Comparison of ENCODE assay signal across 9 mouse cellular contexts in the genomic region with DNA sequence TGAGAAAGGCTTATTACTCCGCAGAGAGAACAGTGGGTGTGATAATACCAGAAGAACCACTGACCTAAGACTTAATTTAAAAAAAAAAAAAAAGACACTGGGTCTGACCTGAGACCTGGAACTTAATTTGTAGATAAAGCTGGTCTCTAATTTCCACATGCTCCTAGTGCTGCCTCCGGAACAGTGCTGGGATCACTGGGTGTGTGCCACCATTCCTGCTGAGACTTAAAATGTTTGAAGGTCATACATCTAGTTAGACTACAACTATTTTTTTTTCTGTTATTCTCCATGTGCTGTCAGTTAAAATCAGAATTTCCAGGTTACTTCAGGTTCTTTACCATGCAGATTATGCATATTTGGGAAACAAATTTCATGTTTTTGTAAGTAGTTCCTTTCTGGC. TPM values are rescaled to one million over a fixed set of nuclear protein-coding genes. Genes with fewer than 3 reads are reported as not detected.
DNase-seq lines count a peak whose midpoint lies in the region; ATAC-seq and TF ChIP-seq lines count a peak whose summit lies in the region.
"Had no signal": no experiment of that assay in that cellular context is flagged by ENCODE, and none has a peak within 500 bp of the region (broad histone marks: within the 10 kb centered on the region; RNA-seq: fewer than 3 reads in every experiment).

No protein-coding gene starts in this region.

- no peak for TF ChIP-seq POLR2A in bone marrow, adult 2 months (IDR thresholded peaks at IDR 0.05; ENCODE audit: borderline replicate concordance, control insufficient read depth, low read depth, low read length)

- no peaks in the 10 kb centered on the region for H3K27me3 ChIP-seq in hindbrain, embryonic 11.5 days (ENCODE audit: control insufficient read depth, insufficient read depth, low read length)
- H3K27me3 ChIP-seq in midbrain, embryonic 11.5 days (ENCODE audit: control insufficient read depth, insufficient read depth, low read length) = no peaks in the 10 kb centered on the region

- no peaks in the 10 kb centered on the region for H3K36me3 ChIP-seq in hindbrain, embryonic 11.5 days (ENCODE audit: control insufficient read depth, insufficient read depth, low read length)
- no peaks in the 10 kb centered on the region; the same call in 1 of the 2 replicates for H3K36me3 ChIP-seq in midbrain, embryonic 11.5 days (ENCODE audit: control insufficient read depth, insufficient read depth, low read length)

- WGBS in bone marrow, adult 2 months = 45% methylated on average over 2 of the region's 2 CpGs
- WGBS in hindbrain, embryonic 11.5 days = 83% methylated on average over 2 of the region's 2 CpGs
- 69% methylated on average over 2 of the region's 2 CpGs for WGBS in midbrain, embryonic 11.5 days

- peak overlapping the region; percentile 39 for H3K4me2 ChIP-seq in hindbrain, embryonic 11.5 days (replicated peaks; ENCODE audit: low read depth, low read length)
- H3K4me2 ChIP-seq in midbrain, embryonic 11.5 days = peak overlapping the region; percentile 89

- H3K9me3 ChIP-seq in hindbrain, embryonic 11.5 days (ENCODE audit: control insufficient read depth, low read length) = no peaks in the 10 kb centered on the region
- H3K9me3 ChIP-seq in midbrain, embryonic 11.5 days (ENCODE audit: control insufficient read depth, low read length) = no peaks in the 10 kb centered on the region

- peak overlapping the region; percentile 67 for H3K4me3 ChIP-seq in bone marrow, adult 2 months (replicated peaks; ENCODE audit: control insufficient read depth, low read depth, low read length)
- peak overlapping the region; percentile 88 for H3K4me3 ChIP-seq in hindbrain, embryonic 11.5 days (ENCODE audit: low read depth, low read length)
- peak overlapping the region; percentile 91 for H3K4me3 ChIP-seq in midbrain, embryonic 11.5 days (ENCODE audit: low read depth, low read length)

- peak; percentile 41 for DNase-seq in kidney, adult 9 months
- no peak for DNase-seq in kidney, adult 18-20 months
- no peak for DNase-seq in hindbrain, embryonic 11.5 days (ENCODE audit: low spot score)
- DNase-seq in midbrain, embryonic 11.5 days (ENCODE audit: low spot score, missing footprints) = no peak
- no peak for DNase-seq in adrenal gland, adult 18-20 months (ENCODE audit: low spot score in 2 of 2)
- no peak for DNase-seq in urinary bladder, adult 18-20 months (ENCODE audit: low spot score in 2 of 2)
- DNase-seq in adrenal gland, postnatal 36 days = no peak
- DNase-seq: right cerebral cortex, postnatal 25 days had no signal

- 0 out of 2 replicates have a peak overlapping the region, but pooled peaks have one; percentile 5 for H3K9ac ChIP-seq in hindbrain, embryonic 11.5 days (ENCODE audit: low read depth, low read length)
- H3K9ac ChIP-seq in midbrain, embryonic 11.5 days (ENCODE audit: low read length) = no peak overlapping the region

- TF ChIP-seq CTCF in bone marrow, adult 2 months (IDR thresholded peaks at IDR 0.05; ENCODE audit: control insufficient read depth, insufficient read depth, low read length) = no peak

- peaks cover 4% of the 10 kb centered on the region; the same call in 1 of the 2 replicates for H3K4me1 ChIP-seq in bone marrow, adult 2 months (ENCODE audit: control insufficient read depth, insufficient read depth, low read length)
- peaks cover 4% of the 10 kb centered on the region; the same call in 1 of the 2 replicates for H3K4me1 ChIP-seq in hindbrain, embryonic 11.5 days (replicated peaks; ENCODE audit: control insufficient read depth, insufficient read depth, low read length)
- peaks cover 20% of the 10 kb centered on the region for H3K4me1 ChIP-seq in midbrain, embryonic 11.5 days (ENCODE audit: control insufficient read depth, insufficient read depth, low read length)

- no peak overlapping the region for H3K27ac ChIP-seq in bone marrow, adult 2 months (ENCODE audit: control insufficient read depth, insufficient read depth, low read depth, low read length, poor library complexity)
- no peak overlapping the region for H3K27ac ChIP-seq in hindbrain, embryonic 11.5 days (ENCODE audit: low read depth, low read length)
- H3K27ac ChIP-seq in midbrain, embryonic 11.5 days (ENCODE audit: low read depth, low read length) = no peak overlapping the region

- no peak for ATAC-seq in hindbrain, embryonic 11.5 days (ENCODE audit: low FRiP score)
- ATAC-seq in midbrain, embryonic 11.5 days (ENCODE audit: low FRiP score) = no peak

RNA-seq across cellular contexts. Expression of gene Tcta, which starts 2.2 kb away (rescaled TPM):
- 5.6 and 13.2 TPM in 2 replicates for polyA plus RNA-seq in bone marrow, adult 2 months (2011; ENCODE audit: insufficient read depth, insufficient read length, low replicate concordance, missing spikeins)
- 31.0 and 35.0 TPM in 2 replicates for polyA plus RNA-seq in hindbrain, embryonic 11.5 days (2014; fragmentation: Nextera tagmentation; extraction: Ambion mirVana)
- 30.8 and 34.6 TPM in 2 replicates for polyA plus RNA-seq in midbrain, embryonic 11.5 days (2014; fragmentation: Nextera tagmentation; extraction: Ambion mirVana)
- total RNA-seq in adrenal gland, adult 18-20 months (2021) = 10 to 100 TPM; 36.1 to 36.2 TPM
- 10 to 100 TPM; 38.8 to 48.3 TPM for total RNA-seq in adrenal gland, postnatal 36 days (2021)

RNA-seq across cellular contexts. Expression of gene Rhoa, which starts 2.2 kb away (rescaled TPM):
- 138 and 223 TPM in 2 replicates for polyA plus RNA-seq in bone marrow, adult 2 months (2011; ENCODE audit: insufficient read depth, insufficient read length, low replicate concordance, missing spikeins)
- polyA plus RNA-seq in hindbrain, embryonic 11.5 days (2014; fragmentation: Nextera tagmentation; extraction: Ambion mirVana) = 270 and 295 TPM in 2 replicates
- 278 and 298 TPM in 2 replicates for polyA plus RNA-seq in midbrain, embryonic 11.5 days (2014; fragmentation: Nextera tagmentation; extraction: Ambion mirVana)
- total RNA-seq in adrenal gland, adult 18-20 months (2021) = 100 to 1,000 TPM; 356 to 357 TPM
- 100 to 1,000 TPM; 363 to 383 TPM for total RNA-seq in adrenal gland, postnatal 36 days (2021)

RNA-seq across cellular contexts. Expression of gene Amt, which starts 11.5 kb away (rescaled TPM):
- polyA plus RNA-seq in bone marrow, adult 2 months (2011; ENCODE audit: insufficient read depth, insufficient read length, low replicate concordance, missing spikeins) = 1.7 and 15.2 TPM in 2 replicates
- polyA plus RNA-seq in hindbrain, embryonic 11.5 days (2014; fragmentation: Nextera tagmentation; extraction: Ambion mirVana) = 20.5 and 23.8 TPM in 2 replicates
- polyA plus RNA-seq in midbrain, embryonic 11.5 days (2014; fragmentation: Nextera tagmentation; extraction: Ambion mirVana) = 24.2 and 27.1 TPM in 2 replicates
- total RNA-seq in adrenal gland, adult 18-20 months (2021) = 1 to 10 TPM; 4.2 to 5.8 TPM
- 1 to 10 TPM; 2.7 to 4.4 TPM for total RNA-seq in adrenal gland, postnatal 36 days (2021)

RNA-seq across cellular contexts. Expression of gene Nicn1, which starts 17.9 kb away (rescaled TPM):
- polyA plus RNA-seq in bone marrow, adult 2 months (2011; ENCODE audit: insufficient read depth, insufficient read length, low replicate concordance, missing spikeins) = 2.3 TPM in 2 replicates
- 64.5 and 66.4 TPM in 2 replicates for polyA plus RNA-seq in hindbrain, embryonic 11.5 days (2014; fragmentation: Nextera tagmentation; extraction: Ambion mirVana)
- polyA plus RNA-seq in midbrain, embryonic 11.5 days (2014; fragmentation: Nextera tagmentation; extraction: Ambion mirVana) = 61.2 and 64.0 TPM in 2 replicates
- 10 to 100 TPM; 19.0 to 29.2 TPM for total RNA-seq in adrenal gland, adult 18-20 months (2021)
- total RNA-seq in adrenal gland, postnatal 36 days (2021) = 10 to 100 TPM; 17.1 TPM

RNA-seq across cellular contexts. Expression of gene Gpx1, which starts 30.6 kb away (rescaled TPM):
- 1,398 and 2,156 TPM in 2 replicates for polyA plus RNA-seq in bone marrow, adult 2 months (2011; ENCODE audit: insufficient read depth, insufficient read length, low replicate concordance, missing spikeins)
- 821 and 840 TPM in 2 replicates for polyA plus RNA-seq in hindbrain, embryonic 11.5 days (2014; fragmentation: Nextera tagmentation; extraction: Ambion mirVana)
- polyA plus RNA-seq in midbrain, embryonic 11.5 days (2014; fragmentation: Nextera tagmentation; extraction: Ambion mirVana) = 796 and 834 TPM in 2 replicates
- total RNA-seq in adrenal gland, adult 18-20 months (2021) = 100 to 1,000 TPM; 551 to 749 TPM
- total RNA-seq in adrenal gland, postnatal 36 days (2021) = 100 to 1,000 TPM; 538 to 748 TPM
